Mouse (Mus musculus) heart, embryonic 16.5 days (tissue): ENCODE measurements around the gene Fndc4. TPM values are rescaled to one million over a fixed set of nuclear protein-coding genes. Genes with fewer than 3 reads are reported as not detected.
A peak's percentile ranks its signal among the peaks of the same experiment; 100 is the strongest.

Source experiments
- ATAC-seq: fragments of 200-750 bp; cut with Nextera tagmentation; replicated peaks from 2 replicates; pipeline ENCODE4 v1.8.0; 2017; ENCODE audit warnings: moderate number of reproducible peaks; ENCODE audit not compliant: insufficient read depth, low FRiP score; ENCODE audit errors: extremely low read depth
- H3K27ac ChIP-seq: fragments of 300-500 bp; sonication (generic); 2 replicates; pipeline ENCODE4 v1.5.1; 2014; ENCODE audit warnings: mild to moderate bottlenecking, low read length, control low read depth, moderate library complexity
- H3K27me3 ChIP-seq: fragments of 300-500 bp; sonication (generic); 2 replicates; pipeline ENCODE4 v1.6.1; 2014; ENCODE audit warnings: low read length, mixed read lengths; ENCODE audit not compliant: control insufficient read depth, insufficient read depth
- H3K36me3 ChIP-seq: fragments of 300-500 bp; sonication (generic); 2 replicates; pipeline ENCODE4 v1.6.1; 2014; ENCODE audit not compliant: control insufficient read depth, insufficient read depth
- H3K4me1 ChIP-seq: fragments of 300-500 bp; sonication (generic); 2 replicates; pipeline ENCODE4 v1.6.1; 2014; ENCODE audit warnings: low read length, mixed read lengths; ENCODE audit not compliant: control insufficient read depth, insufficient read depth
- H3K4me2 ChIP-seq: fragments of 300-500 bp; sonication (generic); 2 replicates; pipeline ENCODE4 v1.6.1; 2014; ENCODE audit warnings: low read depth, mild to moderate bottlenecking, control low read depth, low read length
- H3K4me3 ChIP-seq: fragments of 300-500 bp; sonication (generic); 2 replicates; pipeline ENCODE4 v1.5.1; 2014; ENCODE audit warnings: mild to moderate bottlenecking, control low read depth, low read length
- H3K9ac ChIP-seq: fragments of 300-500 bp; sonication (generic); 2 replicates; pipeline ENCODE4 v1.6.1; 2014; ENCODE audit warnings: low read length, control low read depth
- H3K9me3 ChIP-seq: fragments of 300-500 bp; sonication (generic); replicated peaks from 2 replicates; pipeline ENCODE4 v1.6.1; 2016; ENCODE audit warnings: low read length; ENCODE audit not compliant: control insufficient read depth
- WGBS: fragments of 180-500 bp; shearing (Covaris S2); extraction: QIAGEN DNeasy Blood & Tissue Kit; methylation state at CpG from one replicate; pipeline ENCODE4 v1.1.7; 2014; 5-methylcytosine and 5-hydroxymethylcytosine counted together
- polyA plus RNA-seq: library from polyadenylated mRNA; unstranded; fragments of >200 nt; fragmentation: Nextera tagmentation; extraction: Ambion mirVana; gene quantifications from 2 replicates; pipeline ENCODE4 v1.2.1, GENCODE M21; 2015

Fndc4 gene
- polyA plus RNA-seq, 1 experiment from 2014 or later, result 16.9 TPM

DNA sequence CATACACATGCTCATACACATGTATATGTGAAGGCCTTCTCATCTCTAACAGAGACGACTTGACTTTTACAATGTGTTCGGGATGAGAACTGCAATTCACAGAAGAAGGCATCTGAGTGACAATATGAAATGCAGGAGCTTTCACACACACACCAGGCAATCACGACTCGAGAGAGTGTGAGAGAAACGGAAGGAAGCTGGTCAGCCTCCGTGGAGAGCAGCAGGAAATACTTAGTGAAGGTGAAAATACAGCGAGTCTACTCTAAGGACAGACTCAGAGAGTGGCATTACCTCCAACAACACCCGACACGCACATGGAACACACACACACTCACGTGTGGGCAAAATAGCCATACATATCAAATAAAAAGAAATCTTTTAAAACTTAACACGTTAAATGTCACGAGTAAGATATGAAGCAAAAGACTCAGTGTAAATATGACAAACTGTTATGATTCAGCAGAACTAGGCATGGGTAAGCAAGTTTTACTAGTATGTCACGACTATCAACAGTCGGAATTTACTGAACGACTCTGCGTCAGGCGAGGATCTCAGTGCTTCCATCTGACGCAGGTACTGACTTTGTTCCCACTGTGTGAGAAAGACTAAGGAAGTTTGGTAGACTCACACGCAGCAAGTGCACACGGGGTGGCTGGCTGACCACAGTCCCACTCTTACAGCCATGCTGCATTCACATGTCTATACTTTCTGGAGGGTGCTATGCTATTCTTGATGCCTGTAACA lies 16.5 kb downstream of the Fndc4 start:
- H3K27me3 ChIP-seq, result no peaks in the 10 kb centered on the region
- no peak overlapping the region for H3K4me2 ChIP-seq
- H3K4me1 ChIP-seq, result no peaks in the 10 kb centered on the region
- no peak overlapping the region for H3K9ac ChIP-seq
- no peak overlapping the region for H3K4me3 ChIP-seq
- H3K27ac ChIP-seq, result no peak overlapping the region
- WGBS, result 82% methylated on average over 20 of the region's 20 CpGs
- H3K36me3 ChIP-seq, result peaks cover 36% of the 10 kb centered on the region
- H3K9me3 ChIP-seq, result no peaks in the 10 kb centered on the region
- no peak for ATAC-seq

- H3K36me3 ChIP-seq, result peaks cover 26% of the 10 kb centered on the region
- H3K4me1 ChIP-seq, result no peaks in the 10 kb centered on the region
- H3K27me3 ChIP-seq, result no peaks in the 10 kb centered on the region
- no peak overlapping the region for H3K27ac ChIP-seq
- H3K4me2 ChIP-seq, result no peak overlapping the region
- no peak for ATAC-seq
- 79% methylated on average over 6 of the region's 6 CpGs for WGBS
- no peak overlapping the region for H3K9ac ChIP-seq
- H3K9me3 ChIP-seq, result no peaks in the 10 kb centered on the region
- no peak overlapping the region for H3K4me3 ChIP-seq
These were observed 22.9 kb downstream of the Fndc4 start for GRCm38 (mm10) chr5:31273018-31273417.

DNA sequence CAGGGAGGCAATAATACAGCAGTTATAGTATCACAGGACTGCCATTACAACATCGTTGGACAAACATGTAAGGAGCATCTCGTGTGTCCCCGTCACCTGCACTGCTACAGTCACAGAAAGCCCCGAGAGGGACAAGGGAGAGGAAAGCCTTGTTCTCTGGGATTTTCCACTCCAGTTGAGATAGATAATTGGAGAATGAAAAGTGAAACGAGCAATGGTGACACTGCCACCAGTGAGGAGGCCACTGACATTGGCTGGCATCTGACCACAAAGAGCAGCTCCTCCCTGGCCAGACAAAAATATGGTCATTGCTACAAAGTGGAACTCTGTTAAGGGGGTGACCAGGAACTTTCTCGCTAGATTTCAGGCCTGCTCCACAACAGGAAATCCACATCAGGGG lies 28.2 kb downstream of the Fndc4 start:
- H3K36me3 ChIP-seq, result peaks cover 35% of the 10 kb centered on the region
- WGBS, result 81% methylated on average over 6 of the region's 6 CpGs
- H3K27ac ChIP-seq, result no peak overlapping the region

DNA sequence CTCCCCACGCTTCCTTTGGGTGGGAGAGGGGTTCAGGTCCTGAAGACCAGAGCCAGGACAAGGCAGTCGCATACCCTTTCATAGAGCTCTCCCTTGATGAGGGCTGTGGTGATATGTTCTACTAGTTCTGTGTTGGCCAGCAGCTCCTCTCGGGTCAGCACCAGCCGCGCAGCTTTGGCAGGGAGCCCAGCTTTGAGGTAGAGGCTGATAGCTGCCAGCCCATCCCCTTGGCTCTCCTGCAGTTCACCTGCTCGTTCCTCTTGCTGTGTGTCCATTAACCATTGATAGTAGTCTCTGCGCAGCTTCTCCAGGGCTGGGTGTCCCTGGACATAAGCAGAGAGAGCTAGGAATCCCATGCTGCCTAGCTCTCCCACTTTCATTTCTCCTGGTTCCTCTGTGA lies 29.8 kb downstream of the Fndc4 start:
- Histone ChIP-seq H3K27ac (no peak overlapping the region), H3K4me2 (no peak overlapping the region), H3K4me3 (no peak overlapping the region), H3K9ac (no peak overlapping the region), H3K27me3 (no peaks in the 10 kb centered on the region), H3K9me3 (no peaks in the 10 kb centered on the region), H3K36me3 (peaks cover 31% of the 10 kb centered on the region), H3K4me1 (no peaks in the 10 kb centered on the region)
- no peak for ATAC-seq
- WGBS, result 66% methylated on average over 7 of the region's 7 CpGs

More for the DNA sequence above, 28.2 kb downstream of the Fndc4 start:
- Histone ChIP-seq H3K27me3 (no peaks in the 10 kb centered on the region), H3K4me2 (no peak overlapping the region), H3K9ac (no peak overlapping the region), H3K4me1 (no peaks in the 10 kb centered on the region), H3K4me3 (no peak overlapping the region), H3K9me3 (no peaks in the 10 kb centered on the region)
- ATAC-seq, result no peak

- H3K9me3 ChIP-seq, result no peaks in the 10 kb centered on the region
- H3K4me1 ChIP-seq, result 0 out of 2 replicates have a peak, but pooled peaks cover 4% of the 10 kb centered on the region
- 83% methylated on average over 11 of the region's 11 CpGs for WGBS
- H3K27ac ChIP-seq, result no peak overlapping the region
- no peak overlapping the region for H3K4me3 ChIP-seq
- H3K36me3 ChIP-seq, result peaks cover 8% of the 10 kb centered on the region
- no peak for ATAC-seq
- H3K4me2 ChIP-seq, result no peak overlapping the region
- no peak overlapping the region for H3K9ac ChIP-seq
- no peaks in the 10 kb centered on the region for H3K27me3 ChIP-seq
These were observed 38.3 kb downstream of the Fndc4 start for GRCm38 (mm10) chr5:31257616-31258015.

- WGBS, result 75% methylated on average over 2 of the region's 2 CpGs
- H3K4me2 ChIP-seq, result no peak overlapping the region
- H3K27me3 ChIP-seq, result no peaks in the 10 kb centered on the region
- peaks cover 9% of the 10 kb centered on the region for H3K4me1 ChIP-seq
- H3K9ac ChIP-seq, result no peak overlapping the region
- ATAC-seq, result no peak
- H3K9me3 ChIP-seq, result no peaks in the 10 kb centered on the region
- no peak overlapping the region for H3K4me3 ChIP-seq
- H3K36me3 ChIP-seq, result peaks cover 14% of the 10 kb centered on the region
- H3K27ac ChIP-seq, result no peak overlapping the region
These were observed 39.9 kb downstream of the Fndc4 start for GRCm38 (mm10) chr5:31255971-31256370.

DNA sequence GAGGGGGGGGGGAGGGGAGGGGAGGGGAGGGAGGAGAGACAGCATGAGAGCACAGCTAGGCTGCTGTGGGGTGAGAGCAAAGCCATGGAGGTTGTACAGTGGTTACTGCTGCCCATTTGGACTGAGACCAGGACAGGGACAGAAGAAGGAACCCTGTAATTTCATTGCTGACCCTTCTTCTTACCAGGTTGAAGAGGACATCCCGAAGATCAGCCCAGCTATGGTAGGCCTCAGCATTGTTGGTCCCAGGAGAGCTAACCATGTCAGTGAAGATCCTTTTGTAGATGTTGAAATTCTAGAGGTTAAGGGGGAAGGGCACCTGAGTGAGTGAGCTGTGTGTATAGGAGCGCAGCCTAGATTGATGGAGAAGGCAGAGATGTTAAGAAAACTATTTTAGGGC lies 40.5 kb downstream of the Fndc4 start:
- Histone ChIP-seq H3K9me3 (no peaks in the 10 kb centered on the region), H3K4me3 (no peak overlapping the region), H3K27me3 (no peaks in the 10 kb centered on the region), H3K36me3 (peaks cover 20% of the 10 kb centered on the region), H3K9ac (no peak overlapping the region), H3K4me2 (no peak overlapping the region), H3K27ac (no peak overlapping the region), H3K4me1 (peaks cover 10% of the 10 kb centered on the region)
- WGBS, result 98% methylated on average over 2 of the region's 2 CpGs
- no peak for ATAC-seq

GRCm38 (mm10) chr5:31254901-31255300 lies 41.0 kb downstream of the Fndc4 start:
- H3K27ac ChIP-seq, result 0 out of 2 replicates have a peak overlapping the region, but pooled peaks have one; percentile 38
- WGBS, result 78% methylated on average over 8 of the region's 8 CpGs

GRCm38 (mm10) chr5:31254452-31254851 lies 41.4 kb downstream of the Fndc4 start:
- Histone ChIP-seq H3K4me2 (no peak overlapping the region), H3K27ac (peak overlapping the region; percentile 49; the same call in 1 of the 2 replicates), H3K9me3 (no peaks in the 10 kb centered on the region), H3K9ac (no peak overlapping the region), H3K27me3 (no peaks in the 10 kb centered on the region), H3K4me3 (no peak overlapping the region), H3K4me1 (peaks cover 11% of the 10 kb centered on the region), H3K36me3 (peaks cover 27% of the 10 kb centered on the region)
- 66% methylated on average over 7 of the region's 7 CpGs for WGBS
- no peak for ATAC-seq

More at GRCm38 (mm10) chr5:31254901-31255300, 41.0 kb downstream of the Fndc4 start:
- Histone ChIP-seq H3K27me3 (no peaks in the 10 kb centered on the region), H3K4me1 (peaks cover 10% of the 10 kb centered on the region), H3K9me3 (no peaks in the 10 kb centered on the region), H3K9ac (no peak overlapping the region), H3K36me3 (peaks cover 25% of the 10 kb centered on the region), H3K4me3 (no peak overlapping the region), H3K4me2 (no peak overlapping the region)
- ATAC-seq, result no peak
